Mouse (Mus musculus) stomach, embryonic 16.5 days (tissue): ENCODE results near the gene Dnah2. TPM values are rescaled to one million over a fixed set of nuclear protein-coding genes. Genes with fewer than 3 reads are reported as not detected.

Experiments
- ATAC-seq: fragments of 200-750 bp; cut with Nextera tagmentation; 2 replicates; pipeline ENCODE4 v1.8.0; 2017; ENCODE audit warnings: moderate number of reproducible peaks, moderate TSS enrichment; ENCODE audit not compliant: insufficient read depth, low FRiP score
- H3K27ac ChIP-seq: fragments of 300-500 bp; sonication (generic); 2 replicates; pipeline ENCODE4 v1.5.1; 2014; ENCODE audit warnings: low read length
- H3K27me3 ChIP-seq: fragments of 300-500 bp; sonication (generic); 2 replicates; pipeline ENCODE4 v1.6.1; 2014; ENCODE audit warnings: low read length, control low read depth, mixed read lengths; ENCODE audit not compliant: control insufficient read depth, insufficient read depth
- H3K36me3 ChIP-seq: fragments of 300-500 bp; sonication (generic); 2 replicates; pipeline ENCODE4 v1.6.1; 2014; ENCODE audit warnings: low read length; ENCODE audit not compliant: control insufficient read depth, insufficient read depth
- H3K4me1 ChIP-seq: fragments of 300-500 bp; sonication (generic); 2 replicates; pipeline ENCODE4 v1.6.1; 2014; ENCODE audit warnings: low read length, control low read depth, mixed read lengths; ENCODE audit not compliant: control insufficient read depth, insufficient read depth
- H3K4me2 ChIP-seq: fragments of 300-500 bp; sonication (generic); 2 replicates; pipeline ENCODE4 v1.6.1; 2014; ENCODE audit warnings: low read depth, low read length, mixed read lengths
- H3K4me3 ChIP-seq: fragments of 300-500 bp; sonication (generic); replicated peaks from 2 replicates; pipeline ENCODE4 v1.5.1; 2014; ENCODE audit warnings: mild to moderate bottlenecking, low read length
- H3K9ac ChIP-seq: fragments of 300-500 bp; sonication (generic); 2 replicates; pipeline ENCODE4 v1.6.1; 2014; ENCODE audit warnings: low read length
- H3K9me3 ChIP-seq: fragments of 300-500 bp; sonication (generic); replicated peaks from 2 replicates; pipeline ENCODE4 v1.6.1; 2016; ENCODE audit warnings: low read length, control low read depth; ENCODE audit not compliant: control insufficient read depth
- WGBS: fragments of 180-500 bp; shearing (Covaris S2); extraction: QIAGEN DNeasy Blood & Tissue Kit; methylation state at CpG from one replicate; pipeline ENCODE4 v1.1.7; 2014; 5-methylcytosine and 5-hydroxymethylcytosine counted together
- polyA plus RNA-seq: library from polyadenylated mRNA; unstranded; fragments of >200 nt; fragmentation: Nextera tagmentation; extraction: Ambion mirVana; gene quantifications from 2 replicates; pipeline ENCODE4 v1.2.1, GENCODE M21; 2015

The Dnah2 gene
- polyA plus RNA-seq, 1 experiment from 2014 or later = 0.54 TPM

- Histone ChIP-seq H3K36me3 (no peaks in the 10 kb centered on the region), H3K4me3 (peak overlapping the region; percentile 27), H3K4me2 (peak overlapping the region; percentile 49), H3K9me3 (no peaks in the 10 kb centered on the region), H3K4me1 (no peaks in the 10 kb centered on the region), H3K27me3 (no peaks in the 10 kb centered on the region), H3K27ac (peak overlapping the region; percentile 9; the same call in 1 of the 2 replicates), H3K9ac (peak overlapping the region; percentile 59)
- 12% methylated on average over 30 of the region's 30 CpGs for WGBS
- ATAC-seq = no peak
These were observed 21.5 kb downstream of the Dnah2 start for GRCm38 (mm10) chr11:69527098-69528030.

GRCm38 (mm10) chr11:69526631-69527030, 22.3 kb downstream of the Dnah2 start:
- 39% methylated on average over 4 of the region's 4 CpGs for WGBS
- H3K4me1 ChIP-seq = no peaks in the 10 kb centered on the region
- H3K27me3 ChIP-seq = no peaks in the 10 kb centered on the region
- no peak for ATAC-seq
- H3K4me2 ChIP-seq = peak overlapping the region; percentile 49
- H3K9ac ChIP-seq = no peak overlapping the region
- peak overlapping the region; percentile 27; the same call in 1 of the 2 replicates for H3K4me3 ChIP-seq
- H3K36me3 ChIP-seq = no peaks in the 10 kb centered on the region
- H3K9me3 ChIP-seq = no peaks in the 10 kb centered on the region
- H3K27ac ChIP-seq = no peak overlapping the region

GRCm38 (mm10) chr11:69525661-69526060, 23.2 kb downstream of the Dnah2 start:
- Histone ChIP-seq H3K27ac (no peak overlapping the region), H3K4me2 (no peak overlapping the region), H3K9ac (no peak overlapping the region), H3K4me1 (no peaks in the 10 kb centered on the region), H3K36me3 (no peaks in the 10 kb centered on the region), H3K9me3 (no peaks in the 10 kb centered on the region), H3K27me3 (no peaks in the 10 kb centered on the region), H3K4me3 (no peak overlapping the region)
- 85% methylated on average over 9 of the region's 9 CpGs for WGBS
- ATAC-seq = no peak

GRCm38 (mm10) chr11:69523651-69524050, 25.3 kb downstream of the Dnah2 start:
- Histone ChIP-seq H3K9me3 (no peaks in the 10 kb centered on the region), H3K27ac (peak overlapping the region; percentile 21; the same call in 1 of the 2 replicates), H3K9ac (no peak overlapping the region), H3K36me3 (no peaks in the 10 kb centered on the region), H3K27me3 (no peaks in the 10 kb centered on the region), H3K4me2 (no peak overlapping the region), H3K4me1 (no peaks in the 10 kb centered on the region), H3K4me3 (no peak overlapping the region)
- WGBS = 80% methylated on average over 4 of the region's 4 CpGs
- no peak for ATAC-seq

GRCm38 (mm10) chr11:69521526-69522149, 27.3 kb downstream of the Dnah2 start:
- Histone ChIP-seq H3K9me3 (no peaks in the 10 kb centered on the region), H3K4me1 (no peaks in the 10 kb centered on the region), H3K27me3 (no peaks in the 10 kb centered on the region), H3K36me3 (no peaks in the 10 kb centered on the region), H3K4me2 (no peak overlapping the region), H3K4me3 (no peak overlapping the region), H3K27ac (no peak overlapping the region), H3K9ac (no peak overlapping the region)
- 73% methylated on average over 9 of the region's 9 CpGs for WGBS
- no peak for ATAC-seq

GRCm38 (mm10) chr11:69519976-69520375, 28.9 kb downstream of the Dnah2 start:
- Histone ChIP-seq H3K36me3 (no peaks in the 10 kb centered on the region), H3K4me2 (no peak overlapping the region), H3K27ac (no peak overlapping the region), H3K9ac (no peak overlapping the region), H3K27me3 (no peaks in the 10 kb centered on the region), H3K4me1 (no peaks in the 10 kb centered on the region), H3K4me3 (no peak overlapping the region), H3K9me3 (no peaks in the 10 kb centered on the region)
- 66% methylated on average over 4 of the region's 4 CpGs for WGBS
- ATAC-seq = no peak

- no peak overlapping the region for H3K27ac ChIP-seq
- H3K36me3 ChIP-seq = no peaks in the 10 kb centered on the region
- ATAC-seq = no peak
- H3K9me3 ChIP-seq = no peaks in the 10 kb centered on the region
- H3K27me3 ChIP-seq = no peaks in the 10 kb centered on the region
- H3K4me3 ChIP-seq = no peak overlapping the region
- WGBS = 59% methylated on average over 3 of the region's 3 CpGs
- H3K4me2 ChIP-seq = no peak overlapping the region
- H3K4me1 ChIP-seq = no peaks in the 10 kb centered on the region
- H3K9ac ChIP-seq = no peak overlapping the region
These were observed 32.2 kb downstream of the Dnah2 start for GRCm38 (mm10) chr11:69516661-69517060.

GRCm38 (mm10) chr11:69516151-69516640, 32.7 kb downstream of the Dnah2 start:
- Histone ChIP-seq H3K27ac (no peak overlapping the region), H3K4me2 (no peak overlapping the region), H3K36me3 (no peaks in the 10 kb centered on the region), H3K9ac (no peak overlapping the region; the same call in 1 of the 2 replicates), H3K4me3 (no peak overlapping the region), H3K4me1 (no peaks in the 10 kb centered on the region), H3K9me3 (no peaks in the 10 kb centered on the region), H3K27me3 (no peaks in the 10 kb centered on the region)
- no peak for ATAC-seq
- 62% methylated on average over 15 of the region's 15 CpGs for WGBS

- H3K4me3 ChIP-seq = no peak overlapping the region
- no peak overlapping the region for H3K4me2 ChIP-seq
- H3K27me3 ChIP-seq = no peaks in the 10 kb centered on the region
- H3K4me1 ChIP-seq = no peaks in the 10 kb centered on the region
- ATAC-seq = peak; percentile 59; the same call in 1 of the 2 replicates
- no peak overlapping the region for H3K9ac ChIP-seq
- 10% methylated on average over 6 of the region's 6 CpGs for WGBS
- H3K27ac ChIP-seq = no peak overlapping the region
- H3K9me3 ChIP-seq = no peaks in the 10 kb centered on the region
- no peaks in the 10 kb centered on the region for H3K36me3 ChIP-seq
These were observed 35.1 kb downstream of the Dnah2 start for GRCm38 (mm10) chr11:69513840-69514239.
